Mouse (Mus musculus) heart, embryonic 14.5 days (tissue): ENCODE data around the gene Ss18l1. TPM values are rescaled to one million over a fixed set of nuclear protein-coding genes. Genes with fewer than 3 reads are reported as not detected.

Experiments
- ATAC-seq: fragments of 200-750 bp; cut with Nextera tagmentation; 2 replicates; pipeline ENCODE4 v1.8.0; 2017; ENCODE audit warnings: low read depth, moderate TSS enrichment; ENCODE audit not compliant: insufficient number of reproducible peaks, insufficient read depth, low FRiP score
- H3K27ac ChIP-seq, 2 experiments: fragments of 200-500 bp in 1 of 2; fragments of 300-500 bp in 1 of 2; sonication (generic) in 1 of 2; replicated peaks in 1 of 2; 2 replicates each; pipeline ENCODE4 v1.5.1; 2012 to 2014; ENCODE audit warnings: low read depth in 2 of 2, low read length in 2 of 2, control low read depth in 1 of 2, mild to moderate bottlenecking in 1 of 2, mixed read lengths in 1 of 2; ENCODE audit not compliant: control insufficient read depth in 1 of 2, insufficient read depth in 1 of 2
- H3K27me3 ChIP-seq: fragments of 300-500 bp; sonication (generic); 2 replicates; pipeline ENCODE4 v1.6.1; 2014; ENCODE audit warnings: mild to moderate bottlenecking, low read length, control low read depth; ENCODE audit not compliant: control insufficient read depth, insufficient read depth
- H3K36me3 ChIP-seq: fragments of 300-500 bp; sonication (generic); 2 replicates; pipeline ENCODE4 v1.6.1; 2014; ENCODE audit warnings: mild to moderate bottlenecking, control low read depth, low read length, mixed read lengths; ENCODE audit not compliant: control insufficient read depth, insufficient read depth
- H3K4me1 ChIP-seq, 2 experiments: fragments of 200-500 bp in 1 of 2; fragments of 300-500 bp in 1 of 2; sonication (generic) in 1 of 2; 2 replicates each; pipeline ENCODE4 v1.6.1; 2012 to 2014; ENCODE audit warnings: low read length in 2 of 2, control low read depth in 1 of 2, mixed read lengths in 1 of 2; ENCODE audit not compliant: control insufficient read depth in 2 of 2, insufficient read depth in 2 of 2
- H3K4me2 ChIP-seq: fragments of 300-500 bp; sonication (generic); 2 replicates; pipeline ENCODE4 v1.6.1; 2014; ENCODE audit warnings: mild to moderate bottlenecking, low read length
- H3K4me3 ChIP-seq, 2 experiments: fragments of 200-500 bp in 1 of 2; fragments of 300-500 bp in 1 of 2; sonication (generic) in 1 of 2; 2 replicates each; pipeline ENCODE4 v1.5.1; 2012 to 2014; ENCODE audit warnings: low read length in 2 of 2, mild to moderate bottlenecking in 2 of 2, control low read depth in 1 of 2, low read depth in 1 of 2, moderate library complexity in 1 of 2; ENCODE audit not compliant: control insufficient read depth in 1 of 2, insufficient read depth in 1 of 2
- H3K9ac ChIP-seq: fragments of 300-500 bp; sonication (generic); 2 replicates; pipeline ENCODE4 v1.6.1; 2014; ENCODE audit warnings: mild to moderate bottlenecking, low read length
- H3K9me3 ChIP-seq: fragments of 300-500 bp; sonication (generic); 2 replicates; pipeline ENCODE4 v1.6.1; 2016; ENCODE audit warnings: low read length, control low read depth; ENCODE audit not compliant: control insufficient read depth
- WGBS: fragments of 180-500 bp; shearing (Covaris S2); extraction: QIAGEN DNeasy Blood & Tissue Kit; methylation state at CpG from one replicate; pipeline ENCODE4 v1.1.7; 2014; 5-methylcytosine and 5-hydroxymethylcytosine counted together
- polyA plus RNA-seq: library from polyadenylated mRNA; unstranded; fragments of >200 nt; fragmentation: Nextera tagmentation; extraction: Ambion mirVana; gene quantifications from 2 replicates; pipeline ENCODE4 v1.2.1, GENCODE M21; 2014

Ss18l1 gene
- polyA plus RNA-seq, 1 experiment from 2014 or later = 3.9 TPM

- H3K4me3 ChIP-seq = no peak overlapping the region
- H3K9me3 ChIP-seq = no peaks in the 10 kb centered on the region
- H3K9ac ChIP-seq = no peak overlapping the region
- ATAC-seq = no peak
- peaks cover 29% of the 10 kb centered on the region for H3K36me3 ChIP-seq
- H3K27me3 ChIP-seq = no peaks in the 10 kb centered on the region
- WGBS = 26% methylated on average over 5 of the region's 5 CpGs
- no peaks in the 10 kb centered on the region for H3K4me1 ChIP-seq
- H3K27ac ChIP-seq = no peak overlapping the region
- no peak overlapping the region for H3K4me2 ChIP-seq
Observed at GRCm38 (mm10) chr2:180050986-180051385, 8.7 kb downstream of the Ss18l1 start.

DNA sequence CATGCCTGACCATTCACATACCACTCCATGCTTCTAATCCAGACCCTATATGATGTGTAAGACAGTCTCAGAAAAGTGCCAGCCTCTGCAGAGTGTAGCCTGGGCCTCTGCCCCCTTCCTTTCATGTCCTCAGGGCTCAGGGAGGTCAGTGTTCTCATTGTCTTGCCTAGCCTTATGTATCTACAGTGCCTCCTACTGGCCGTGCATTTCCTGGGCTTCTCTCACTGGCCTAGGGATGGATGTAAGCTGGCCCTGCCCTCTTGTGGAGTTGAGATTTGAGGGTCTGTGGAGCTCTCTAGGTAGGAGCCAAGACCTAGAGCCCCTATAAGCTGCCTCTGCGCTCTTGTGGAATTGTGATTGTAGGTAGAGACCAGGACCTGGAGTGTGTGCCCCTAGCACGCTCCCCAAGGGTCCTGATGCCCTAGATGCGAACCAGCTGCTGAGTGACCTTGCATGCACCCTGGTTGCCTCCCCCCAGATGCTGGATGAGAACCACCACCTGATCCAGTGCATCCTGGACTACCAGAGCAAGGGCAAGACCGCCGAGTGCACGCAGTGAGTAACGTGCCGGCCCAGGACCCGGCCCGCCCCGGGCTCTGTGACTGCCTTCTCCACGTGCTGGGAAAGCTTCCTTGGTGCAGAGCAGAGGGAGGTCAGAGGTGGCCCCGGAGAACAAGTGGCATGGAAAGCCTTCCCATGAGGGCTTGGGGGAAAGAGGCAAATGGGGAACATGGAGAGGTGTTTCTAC lies 9.9 kb downstream of the Ss18l1 start:
- WGBS = 88% methylated on average over 14 of the region's 14 CpGs
- no peaks in the 10 kb centered on the region for H3K4me1 ChIP-seq
- no peaks in the 10 kb centered on the region for H3K9me3 ChIP-seq
- H3K4me3 ChIP-seq = no peak overlapping the region
- H3K9ac ChIP-seq = no peak overlapping the region
- no peak overlapping the region for H3K4me2 ChIP-seq
- H3K27me3 ChIP-seq = no peaks in the 10 kb centered on the region
- ATAC-seq = 0 out of 2 replicates have a peak, but pooled peaks have one; percentile 6
- peaks cover 41% of the 10 kb centered on the region for H3K36me3 ChIP-seq
- no peak overlapping the region for H3K27ac ChIP-seq

DNA sequence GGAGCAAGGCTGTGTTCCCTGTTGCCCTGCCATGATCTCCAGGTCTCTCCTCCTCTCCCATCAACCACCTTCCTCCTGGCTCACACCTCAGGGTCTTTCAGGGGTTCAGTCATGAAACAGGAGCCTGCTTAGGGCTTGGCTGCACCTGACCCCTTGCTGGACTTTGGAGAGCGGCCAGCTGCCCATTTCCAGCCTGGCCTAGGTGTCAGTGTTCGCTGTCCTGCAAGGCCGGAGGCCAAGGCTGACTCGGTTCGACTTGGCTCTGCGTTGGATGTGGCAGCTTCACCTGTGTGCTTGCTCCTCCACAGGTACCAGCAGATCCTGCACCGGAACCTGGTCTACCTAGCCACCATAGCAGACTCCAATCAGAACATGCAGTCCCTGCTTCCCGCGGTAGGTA lies 10.7 kb downstream of the Ss18l1 start:
- no peak for ATAC-seq
- Histone ChIP-seq H3K4me3 (no peak overlapping the region), H3K9me3 (no peaks in the 10 kb centered on the region), H3K9ac (no peak overlapping the region), H3K27ac (no peak overlapping the region), H3K36me3 (peaks cover 50% of the 10 kb centered on the region), H3K4me2 (no peak overlapping the region), H3K4me1 (no peaks in the 10 kb centered on the region), H3K27me3 (no peaks in the 10 kb centered on the region)
- 95% methylated on average over 9 of the region's 9 CpGs for WGBS

GRCm38 (mm10) chr2:180063338-180064131 lies 21.2 kb downstream of the Ss18l1 start:
- no peaks in the 10 kb centered on the region for H3K9me3 ChIP-seq
- H3K9ac ChIP-seq = no peak overlapping the region
- no peak overlapping the region for H3K4me2 ChIP-seq
- H3K4me1 ChIP-seq = no peaks in the 10 kb centered on the region
- H3K27ac ChIP-seq = no peak overlapping the region
- H3K36me3 ChIP-seq = peaks cover 65% of the 10 kb centered on the region
- H3K27me3 ChIP-seq = no peaks in the 10 kb centered on the region
- WGBS = 83% methylated on average over 11 of the region's 11 CpGs
- H3K4me3 ChIP-seq = no peak overlapping the region
- ATAC-seq = no peak

GRCm38 (mm10) chr2:180069770-180070480 lies 27.6 kb downstream of the Ss18l1 start:
- Histone ChIP-seq H3K4me2 (peak overlapping the region; percentile 88), H3K4me3 (peak overlapping the region; percentile 66 to 84), H3K9me3 (no peaks in the 10 kb centered on the region), H3K4me1 (peaks cover 8 to 11% of the 10 kb centered on the region in 2 experiments), H3K9ac (peak overlapping the region; percentile 83), H3K36me3 (peaks cover 29% of the 10 kb centered on the region), H3K27ac (peak overlapping the region; percentile 52 to 69), H3K27me3 (no peaks in the 10 kb centered on the region)
- 35% methylated on average over 20 of the region's 20 CpGs for WGBS
- ATAC-seq = peak; percentile 27; the same call in 1 of the 2 replicates

DNA sequence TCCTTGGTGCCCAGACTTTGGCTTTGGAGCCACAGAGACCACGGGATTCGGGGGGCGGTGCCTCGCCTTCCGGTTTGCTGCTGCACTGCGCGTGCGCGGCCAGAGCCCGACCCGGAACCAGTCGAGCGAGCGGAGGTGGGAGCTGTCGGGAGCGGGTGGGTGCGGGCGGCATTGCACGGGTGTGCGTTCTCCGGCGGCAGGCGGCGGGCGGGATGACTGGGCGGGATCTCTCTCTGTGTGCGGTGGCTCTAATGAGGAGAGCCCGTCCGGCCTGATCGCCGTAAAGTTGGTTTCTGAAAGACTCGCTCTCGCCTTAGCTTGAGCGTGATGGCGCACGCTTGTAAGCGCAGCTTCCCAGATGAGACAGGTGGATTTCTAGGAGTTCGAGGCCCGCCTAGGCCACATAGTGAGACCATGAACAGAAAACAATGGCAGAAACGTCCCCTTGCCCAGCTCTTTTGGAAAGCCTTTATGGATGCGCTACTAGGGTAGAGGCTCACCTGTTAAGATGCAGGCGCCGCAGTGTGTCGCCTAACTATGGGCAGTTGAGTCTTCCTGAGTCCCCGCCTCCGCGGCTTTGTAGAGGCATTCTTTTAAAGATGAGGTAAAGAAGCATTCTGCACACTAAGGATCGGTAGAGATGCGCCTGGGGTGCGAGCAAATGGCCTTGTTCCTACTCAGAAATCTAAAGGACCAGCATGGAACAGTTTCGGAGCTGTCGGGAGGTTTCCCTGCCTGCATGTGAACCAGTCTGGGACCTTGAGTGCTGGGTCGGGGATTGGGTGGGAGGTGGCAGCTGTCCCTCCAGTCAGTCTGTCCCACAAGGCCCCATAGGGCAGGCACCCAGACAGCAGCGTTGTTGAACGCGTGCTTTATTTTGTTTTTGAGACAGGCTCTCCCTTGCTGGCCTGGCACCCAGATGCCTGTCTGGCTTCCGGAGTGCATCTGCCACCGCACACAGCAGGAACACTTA lies 28.5 kb downstream of the Ss18l1 start, which contains the start of gene Mtg2:
Gene Mtg2 (plus strand): TSS at position 108 of the 973 bp plus-strand sequence.
- no peaks in the 10 kb centered on the region for H3K9me3 ChIP-seq
- H3K27ac ChIP-seq = peak within 1 kb of the TSS; percentile 52 to 69
- peak; percentile 90 for ATAC-seq
- H3K36me3 ChIP-seq = peaks cover 29% of the 10 kb centered on the region
- H3K27me3 ChIP-seq = no peaks in the 10 kb centered on the region
- peak within 1 kb of the TSS; percentile 83 for H3K9ac ChIP-seq
- peak within 1 kb of the TSS; percentile 66 to 84 for H3K4me3 ChIP-seq
- H3K4me2 ChIP-seq = peak within 1 kb of the TSS; percentile 88
- peaks cover 8 to 11% of the 10 kb centered on the region in 2 experiments for H3K4me1 ChIP-seq
- WGBS = 4% methylated on average over 58 of the region's 58 CpGs
